Mouse (Mus musculus): ENCODE measurements at regions not wholly inside any gene's neighbourhood (a gene's known extent, or its start where the extent isn't known, plus 50 kb on each side); places are given as distances from the start of the nearest gene placed in this dataset.

DNA sequence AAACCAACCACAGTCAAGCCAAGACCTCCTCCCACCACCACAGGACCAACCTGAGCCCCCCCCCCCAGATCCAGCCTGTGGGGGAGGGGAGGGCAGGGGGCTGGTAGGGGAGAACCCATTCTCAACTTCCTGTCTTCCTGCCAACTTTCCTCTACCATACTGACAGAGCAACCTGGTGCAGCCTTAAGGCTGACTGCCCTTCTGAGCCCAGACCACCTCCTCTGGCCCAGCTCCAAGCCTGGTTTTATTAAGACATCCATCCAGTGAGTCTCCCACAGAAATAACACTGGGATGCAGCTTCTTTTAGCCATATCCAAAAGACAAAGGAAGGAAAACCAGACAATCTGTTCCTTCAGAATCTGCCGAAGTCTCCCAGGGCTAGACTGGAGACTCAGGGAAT, 342.8 kb downstream of the Gm9195 start:
- no peak overlapping the region for H3K27ac ChIP-seq (replicated peaks; ENCODE audit: low read depth, low read length)
- peaks cover 4% of the 10 kb centered on the region; the same call in 1 of the 2 replicates for H3K4me1 ChIP-seq (ENCODE audit: control insufficient read depth, insufficient read depth, low read length)
- no peak overlapping the region for H3K4me2 ChIP-seq (ENCODE audit: low read length)
- H3K9me3 ChIP-seq (ENCODE audit: control insufficient read depth, low read length), result no peaks in the 10 kb centered on the region
- no peaks in the 10 kb centered on the region for H3K27me3 ChIP-seq (ENCODE audit: control insufficient read depth, insufficient read depth, low read length)
- H3K36me3 ChIP-seq (ENCODE audit: control insufficient read depth, insufficient read depth, low read length), result no peaks in the 10 kb centered on the region
- ATAC-seq (ENCODE audit: low FRiP score, low TSS enrichment) (no peak), DNase-seq (peak; percentile 23)
- H3K9ac ChIP-seq (replicated peaks; ENCODE audit: low read length), result no peak overlapping the region
- H3K4me3 ChIP-seq (replicated peaks; ENCODE audit: low read depth, low read length), result no peak overlapping the region
- WGBS, result 48% methylated on average over 1 of the region's 1 CpGs

DNA sequence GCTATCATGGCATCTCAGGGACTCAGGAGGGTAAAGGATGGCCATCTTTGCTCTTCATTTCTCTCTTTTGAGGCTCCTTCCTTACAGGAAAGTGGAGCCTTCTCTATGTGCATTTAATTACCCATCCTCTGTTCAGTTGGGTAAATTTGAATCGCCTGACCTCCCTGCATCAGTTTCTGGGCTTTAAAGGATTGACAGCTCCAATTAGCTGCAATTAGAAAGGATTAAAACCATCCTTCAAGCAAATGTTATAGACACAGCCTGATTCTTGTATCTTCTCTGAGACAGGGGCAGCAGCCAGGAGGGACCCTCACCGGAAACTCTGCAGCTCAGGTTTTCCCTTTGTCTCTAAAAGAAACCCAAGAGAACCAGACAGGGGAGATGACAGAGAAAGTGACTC, 345.3 kb downstream of the Gm9195 start:
- Histone ChIP-seq H3K4me1 (ENCODE audit: control insufficient read depth, insufficient read depth, low read length) (peaks cover 11% of the 10 kb centered on the region; the same call in 1 of the 2 replicates), H3K27ac (replicated peaks; ENCODE audit: low read depth, low read length) (peak overlapping the region; percentile 22; the same call in 1 of the 2 replicates), H3K9ac (replicated peaks; ENCODE audit: low read length) (no peak overlapping the region), H3K27me3 (ENCODE audit: control insufficient read depth, insufficient read depth, low read length) (no peaks in the 10 kb centered on the region), H3K36me3 (ENCODE audit: control insufficient read depth, insufficient read depth, low read length) (no peaks in the 10 kb centered on the region), H3K9me3 (ENCODE audit: control insufficient read depth, low read length) (no peaks in the 10 kb centered on the region), H3K4me2 (ENCODE audit: low read length) (no peak overlapping the region), H3K4me3 (replicated peaks; ENCODE audit: low read depth, low read length) (no peak overlapping the region)
- 26% methylated on average over 2 of the region's 2 CpGs for WGBS
- no peak for ATAC-seq (ENCODE audit: low FRiP score, low TSS enrichment)
- peak; percentile 21 for DNase-seq

DNA sequence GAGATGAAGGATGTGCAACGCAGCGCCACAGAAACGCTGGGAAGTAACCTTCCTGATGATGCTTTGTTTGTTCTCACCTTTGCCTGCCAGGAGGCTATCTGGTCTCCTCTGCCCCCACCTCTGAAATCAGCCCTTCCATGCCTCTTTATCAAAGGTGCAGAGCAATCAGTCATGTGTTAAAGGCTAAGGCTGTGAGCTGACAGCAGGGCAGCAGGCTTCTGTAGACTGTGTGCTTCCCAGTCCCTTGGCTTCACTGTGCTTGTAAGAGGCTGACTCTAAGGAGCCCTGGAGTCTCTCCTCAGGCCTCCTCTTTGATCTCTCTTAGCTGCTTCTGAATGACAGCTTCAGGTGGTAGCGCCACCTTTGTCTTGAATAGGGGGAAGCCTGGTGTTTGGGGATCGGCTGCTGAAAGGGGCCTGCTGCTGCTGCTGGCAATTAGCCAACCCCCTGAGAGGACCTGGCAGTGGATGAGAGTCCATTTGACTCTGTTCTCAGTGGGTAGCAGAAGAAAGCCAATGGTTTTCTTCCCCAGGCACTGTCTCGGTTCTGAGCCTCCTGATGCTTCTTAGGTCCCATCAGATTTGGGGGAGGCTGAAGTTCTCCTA, 348.7 kb downstream of the Gm9195 start:
- H3K4me3 ChIP-seq (replicated peaks; ENCODE audit: low read depth, low read length), result no peak overlapping the region
- ATAC-seq (ENCODE audit: low FRiP score, low TSS enrichment) (peak; percentile 66; the same call in 1 of the 2 replicates), DNase-seq (peak; percentile 59)
- H3K36me3 ChIP-seq (ENCODE audit: control insufficient read depth, insufficient read depth, low read length), result no peaks in the 10 kb centered on the region
- H3K4me1 ChIP-seq (ENCODE audit: control insufficient read depth, insufficient read depth, low read length), result peaks cover 7% of the 10 kb centered on the region; the same call in 1 of the 2 replicates
- no peak overlapping the region for H3K4me2 ChIP-seq (ENCODE audit: low read length)
- no peaks in the 10 kb centered on the region for H3K9me3 ChIP-seq (ENCODE audit: control insufficient read depth, low read length)
- WGBS, result 16% methylated on average over 6 of the region's 6 CpGs
- no peak overlapping the region for H3K9ac ChIP-seq (replicated peaks; ENCODE audit: low read length)
- no peaks in the 10 kb centered on the region for H3K27me3 ChIP-seq (ENCODE audit: control insufficient read depth, insufficient read depth, low read length)
- H3K27ac ChIP-seq (replicated peaks; ENCODE audit: low read depth, low read length), result no peak overlapping the region

DNA sequence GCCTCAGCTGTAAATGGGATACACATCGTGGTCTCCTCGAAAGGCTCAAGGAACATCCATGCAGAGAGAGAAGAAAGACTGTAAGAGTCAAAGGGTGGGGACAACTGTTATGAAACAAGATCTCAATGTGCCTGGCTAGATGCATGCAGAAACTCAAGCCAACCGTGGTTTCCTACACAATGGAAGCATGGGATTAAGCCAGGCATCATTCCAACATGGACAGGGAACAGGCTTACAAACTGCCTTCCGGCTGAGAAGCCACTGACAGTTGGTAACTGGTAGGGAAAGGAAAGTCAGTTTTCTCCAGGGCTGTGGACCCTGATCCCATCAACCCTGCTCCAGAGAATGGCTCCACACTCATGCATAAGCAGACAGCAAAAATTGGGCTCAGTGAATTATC, 350.5 kb downstream of the Gm9195 start:
- Histone ChIP-seq H3K4me2 (ENCODE audit: low read length) (no peak overlapping the region), H3K36me3 (ENCODE audit: control insufficient read depth, insufficient read depth, low read length) (no peaks in the 10 kb centered on the region), H3K9me3 (ENCODE audit: control insufficient read depth, low read length) (no peaks in the 10 kb centered on the region), H3K27me3 (ENCODE audit: control insufficient read depth, insufficient read depth, low read length) (no peaks in the 10 kb centered on the region), H3K4me3 (replicated peaks; ENCODE audit: low read depth, low read length) (no peak overlapping the region), H3K27ac (replicated peaks; ENCODE audit: low read depth, low read length) (no peak overlapping the region), H3K9ac (replicated peaks; ENCODE audit: low read length) (no peak overlapping the region), H3K4me1 (ENCODE audit: control insufficient read depth, insufficient read depth, low read length) (peaks cover 7% of the 10 kb centered on the region; the same call in 1 of the 2 replicates)
- DNase-seq, result no peak
- WGBS, result 55% methylated on average over 4 of the region's 4 CpGs
- no peak for ATAC-seq (ENCODE audit: low FRiP score, low TSS enrichment)

DNA sequence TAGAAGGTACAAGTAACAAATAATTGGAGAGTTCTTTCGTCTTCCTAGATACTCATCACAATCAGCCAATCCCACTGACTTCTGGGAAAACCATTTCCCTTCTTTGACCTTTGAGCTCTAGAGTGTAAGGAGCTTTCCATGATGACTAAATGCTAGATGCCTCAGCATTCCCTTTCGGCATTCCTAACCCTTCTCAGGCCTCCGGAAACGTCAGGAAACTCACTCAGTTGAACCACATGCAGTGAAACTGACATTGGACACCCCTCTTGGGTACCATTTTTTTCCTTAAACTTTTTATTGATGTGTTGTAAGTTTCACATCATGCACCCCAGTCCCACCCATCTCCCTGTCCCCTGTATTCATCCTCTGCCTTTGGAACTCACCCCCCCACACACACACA, 361.5 kb downstream of the Gm9195 start:
- Histone ChIP-seq H3K27ac (replicated peaks; ENCODE audit: low read depth, low read length) (no peak overlapping the region), H3K4me1 (ENCODE audit: control insufficient read depth, insufficient read depth, low read length) (no peaks in the 10 kb centered on the region), H3K9me3 (ENCODE audit: control insufficient read depth, low read length) (no peaks in the 10 kb centered on the region), H3K27me3 (ENCODE audit: control insufficient read depth, insufficient read depth, low read length) (no peaks in the 10 kb centered on the region), H3K36me3 (ENCODE audit: control insufficient read depth, insufficient read depth, low read length) (no peaks in the 10 kb centered on the region), H3K4me3 (replicated peaks; ENCODE audit: low read depth, low read length) (no peak overlapping the region), H3K9ac (replicated peaks; ENCODE audit: low read length) (no peak overlapping the region), H3K4me2 (ENCODE audit: low read length) (no peak overlapping the region)
- 90% methylated on average over 4 of the region's 4 CpGs for WGBS
- DNase-seq (no peak), ATAC-seq (ENCODE audit: low FRiP score, low TSS enrichment) (no peak)

DNA sequence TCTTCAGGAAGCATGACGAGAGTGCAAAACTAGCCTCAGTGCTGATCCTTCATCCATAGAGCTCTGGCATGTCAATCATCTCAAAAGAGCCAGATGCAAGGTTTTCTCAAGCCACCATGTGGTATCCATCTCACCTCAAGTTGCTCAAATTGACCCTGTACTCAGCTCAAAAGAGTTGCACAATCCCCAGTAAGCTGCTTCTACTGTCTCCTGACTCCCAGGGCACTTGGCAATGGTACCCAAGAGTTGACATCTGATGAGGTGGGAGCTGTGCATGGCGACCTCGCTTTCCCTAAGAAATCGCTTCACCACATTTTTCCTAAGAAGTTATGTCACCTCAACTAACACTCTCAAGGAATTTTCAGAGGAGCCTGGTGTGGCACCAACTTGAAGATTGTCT, 369.9 kb downstream of the Gm9195 start:
- WGBS, result 93% methylated on average over 4 of the region's 4 CpGs

DNA sequence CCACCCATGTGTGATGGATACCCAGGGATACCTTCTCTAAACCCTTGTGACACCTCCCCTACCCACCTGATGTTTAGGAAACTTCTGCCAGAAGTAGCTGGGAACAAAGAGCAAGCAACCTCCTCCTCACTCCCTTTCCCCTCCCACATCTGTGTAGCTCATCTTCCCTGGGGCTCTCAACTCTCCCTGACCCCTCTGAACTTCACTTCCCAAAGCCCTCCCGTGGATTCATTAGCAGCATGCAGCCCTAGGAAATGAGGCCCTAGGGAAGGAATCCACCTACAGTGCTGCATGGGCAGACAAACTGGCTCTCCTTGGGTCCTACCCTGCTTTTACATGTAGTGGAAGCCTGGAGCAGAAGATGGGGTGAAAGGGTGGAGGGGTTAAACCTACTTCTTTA, 370.6 kb downstream of the Gm9195 start:
- ATAC-seq (ENCODE audit: low FRiP score, low TSS enrichment), result no peak
- Histone ChIP-seq H3K27ac (replicated peaks; ENCODE audit: low read depth, low read length) (no peak overlapping the region), H3K9me3 (ENCODE audit: control insufficient read depth, low read length) (no peaks in the 10 kb centered on the region), H3K36me3 (ENCODE audit: control insufficient read depth, insufficient read depth, low read length) (no peaks in the 10 kb centered on the region), H3K27me3 (ENCODE audit: control insufficient read depth, insufficient read depth, low read length) (no peaks in the 10 kb centered on the region), H3K9ac (replicated peaks; ENCODE audit: low read length) (no peak overlapping the region), H3K4me3 (replicated peaks; ENCODE audit: low read depth, low read length) (no peak overlapping the region), H3K4me1 (ENCODE audit: control insufficient read depth, insufficient read depth, low read length) (no peaks in the 10 kb centered on the region), H3K4me2 (ENCODE audit: low read length) (no peak overlapping the region)
- no peak for DNase-seq
- WGBS, result 8% methylated on average over 1 of the region's 1 CpGs

More for the DNA sequence above, 369.9 kb downstream of the Gm9195 start:
- Histone ChIP-seq H3K4me3 (replicated peaks; ENCODE audit: low read depth, low read length) (no peak overlapping the region), H3K27ac (replicated peaks; ENCODE audit: low read depth, low read length) (no peak overlapping the region), H3K4me1 (ENCODE audit: control insufficient read depth, insufficient read depth, low read length) (no peaks in the 10 kb centered on the region), H3K27me3 (ENCODE audit: control insufficient read depth, insufficient read depth, low read length) (no peaks in the 10 kb centered on the region), H3K4me2 (ENCODE audit: low read length) (no peak overlapping the region), H3K36me3 (ENCODE audit: control insufficient read depth, insufficient read depth, low read length) (no peaks in the 10 kb centered on the region), H3K9ac (replicated peaks; ENCODE audit: low read length) (no peak overlapping the region), H3K9me3 (ENCODE audit: control insufficient read depth, low read length) (no peaks in the 10 kb centered on the region)
- ATAC-seq (ENCODE audit: low FRiP score, low TSS enrichment), result no peak
- no peak for DNase-seq

DNA sequence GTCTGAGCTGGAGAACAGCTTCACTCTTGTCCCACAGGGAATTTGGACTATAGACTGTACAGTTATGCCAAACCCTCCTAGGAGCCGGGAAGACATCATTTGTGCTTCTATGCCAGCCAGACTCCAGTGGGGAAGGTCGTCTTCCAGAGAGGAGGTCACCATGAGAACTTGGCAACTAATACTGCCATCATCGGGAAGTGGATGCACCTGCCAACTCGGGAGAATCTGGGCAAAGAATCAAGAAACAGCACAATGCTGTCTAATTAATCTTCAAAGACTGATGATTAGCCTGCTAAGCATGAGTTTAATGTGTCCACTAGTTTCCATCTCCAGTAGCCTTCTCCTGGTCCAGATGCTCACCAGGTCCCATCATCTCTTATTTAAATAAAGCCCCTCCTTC, 374.8 kb downstream of the Gm9195 start:
- H3K9me3 ChIP-seq (ENCODE audit: control insufficient read depth, low read length), result no peaks in the 10 kb centered on the region
- no peak overlapping the region for H3K4me3 ChIP-seq (replicated peaks; ENCODE audit: low read depth, low read length)
- no peak overlapping the region for H3K27ac ChIP-seq (replicated peaks; ENCODE audit: low read depth, low read length)
- H3K9ac ChIP-seq (replicated peaks; ENCODE audit: low read length), result no peak overlapping the region
- no peak for ATAC-seq (ENCODE audit: low FRiP score, low TSS enrichment)
- H3K4me2 ChIP-seq (ENCODE audit: low read length), result no peak overlapping the region
- H3K27me3 ChIP-seq (ENCODE audit: control insufficient read depth, insufficient read depth, low read length), result no peaks in the 10 kb centered on the region
- DNase-seq, result peak; percentile 26
- no peaks in the 10 kb centered on the region for H3K36me3 ChIP-seq (ENCODE audit: control insufficient read depth, insufficient read depth, low read length)
- H3K4me1 ChIP-seq (ENCODE audit: control insufficient read depth, insufficient read depth, low read length), result no peaks in the 10 kb centered on the region
- 63% methylated on average over 4 of the region's 4 CpGs for WGBS

DNA sequence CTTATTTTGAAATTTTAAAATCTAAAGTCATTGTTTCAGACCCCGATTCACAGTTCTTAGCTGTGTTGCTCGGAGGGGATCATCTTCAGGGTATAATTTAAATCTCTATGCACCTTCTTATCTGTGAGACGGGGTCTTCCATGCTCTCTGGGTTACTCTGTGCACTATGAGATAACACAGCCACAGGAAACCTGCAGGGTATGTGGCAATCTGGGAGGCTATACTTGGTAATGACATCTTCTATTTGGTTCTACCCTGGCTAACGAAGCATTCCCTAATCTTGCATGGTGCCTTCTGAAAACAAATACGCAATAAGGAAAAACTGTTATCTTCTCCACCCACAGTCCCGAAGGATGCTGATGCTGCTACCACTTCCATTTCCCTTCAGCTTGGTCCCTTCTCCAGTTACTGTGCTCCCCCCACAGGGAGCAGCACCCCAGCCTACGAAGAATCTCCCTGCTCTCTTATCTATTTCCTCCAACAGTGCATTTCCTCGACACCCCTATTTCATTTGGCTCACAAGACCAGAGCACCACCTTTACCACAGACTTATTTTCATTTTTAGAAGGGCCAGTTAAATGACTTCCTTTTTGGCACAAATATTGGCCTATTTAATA, 378.2 kb downstream of the Gm9195 start:
- H3K9ac ChIP-seq (replicated peaks; ENCODE audit: low read length), result no peak overlapping the region
- H3K4me3 ChIP-seq (replicated peaks; ENCODE audit: low read depth, low read length), result no peak overlapping the region
- no peaks in the 10 kb centered on the region for H3K36me3 ChIP-seq (ENCODE audit: control insufficient read depth, insufficient read depth, low read length)
- no peak overlapping the region for H3K27ac ChIP-seq (replicated peaks; ENCODE audit: low read depth, low read length)
- H3K27me3 ChIP-seq (ENCODE audit: control insufficient read depth, insufficient read depth, low read length), result no peaks in the 10 kb centered on the region
- no peak overlapping the region for H3K4me2 ChIP-seq (ENCODE audit: low read length)
- DNase-seq (no peak), ATAC-seq (ENCODE audit: low FRiP score, low TSS enrichment) (no peak)
- H3K9me3 ChIP-seq (ENCODE audit: control insufficient read depth, low read length), result no peaks in the 10 kb centered on the region
- WGBS, result 74% methylated on average over 8 of the region's 8 CpGs
- H3K4me1 ChIP-seq (ENCODE audit: control insufficient read depth, insufficient read depth, low read length), result no peaks in the 10 kb centered on the region

Measured in midbrain, embryonic 14.5 days (tissue).